8 mouse cellular contexts compared by ENCODE assay signal in genomic region chr4:155283001-155283503, GRCm38 (mm10). TPM values are rescaled to one million over a fixed set of nuclear protein-coding genes. Genes with fewer than 3 reads are reported as not detected.
A peak's percentile ranks its signal among the peaks of the same experiment; 100 is the strongest.
DNase-seq lines count a peak whose midpoint lies in the region; ATAC-seq and TF ChIP-seq lines count a peak whose summit lies in the region.

No protein-coding gene starts in this region.

- no peak for TF ChIP-seq CTCF in kidney, postnatal 0 days (IDR thresholded peaks at IDR 0.05; ENCODE audit: low read depth)

- peak; percentile 82 for DNase-seq in 3T3-L1 (ENCODE audit: low read depth, low spot score)
- peak; percentile 73 for DNase-seq in embryo, embryonic 10.5 days (ENCODE audit: low spot score)
- no peak for DNase-seq in heart, embryonic 10.5 days (ENCODE audit: low spot score)
- DNase-seq in kidney, postnatal 0 days (ENCODE audit: low spot score): peak; percentile 88
- no peak for DNase-seq in spleen, postnatal 10 days (ENCODE audit: low spot score in 2 of 2)
- DNase-seq in urinary bladder, adult 2 months (ENCODE audit: low spot score): no peak
- DNase-seq in left cerebral cortex, adult 11 months (ENCODE audit: low spot score): no peak

- WGBS in heart, embryonic 10.5 days: 47% methylated on average over 11 of the region's 11 CpGs
- 8% methylated on average over 11 of the region's 11 CpGs for WGBS in kidney, postnatal 0 days
- 24% methylated on average over 11 of the region's 11 CpGs for WGBS in neural tube, embryonic 15.5 days

- no peak; the same call in 1 of the 2 replicates for ATAC-seq in kidney, postnatal 0 days (replicated peaks; ENCODE audit: low FRiP score, low read depth)
- no peak for ATAC-seq in neural tube, embryonic 15.5 days (ENCODE audit: low FRiP score)

- H3K36me3 ChIP-seq in heart, embryonic 10.5 days: no peaks in the 10 kb centered on the region
- H3K36me3 ChIP-seq in kidney, postnatal 0 days (ENCODE audit: insufficient read depth, low read length): no peaks in the 10 kb centered on the region
- peaks cover 19% of the 10 kb centered on the region; the same call in 1 of the 2 replicates for H3K36me3 ChIP-seq in neural tube, embryonic 15.5 days

- H3K9ac ChIP-seq in kidney, postnatal 0 days (ENCODE audit: low read depth, low read length): 0 out of 2 replicates have a peak overlapping the region, but pooled peaks have one; percentile 24
- H3K9ac ChIP-seq in neural tube, embryonic 15.5 days (replicated peaks): no peak overlapping the region

- peaks cover 59% of the 10 kb centered on the region for H3K4me1 ChIP-seq in heart, embryonic 10.5 days
- peaks cover 34% of the 10 kb centered on the region for H3K4me1 ChIP-seq in kidney, postnatal 0 days (replicated peaks; ENCODE audit: insufficient read depth, low read length)
- H3K4me1 ChIP-seq in neural tube, embryonic 15.5 days: peaks cover 27% of the 10 kb centered on the region

- peak overlapping the region; percentile 5; the same call in 1 of the 2 replicates for H3K4me3 ChIP-seq in heart, embryonic 10.5 days
- H3K4me3 ChIP-seq in kidney, postnatal 0 days (replicated peaks; ENCODE audit: low read depth, low read length): no peak overlapping the region
- H3K4me3 ChIP-seq in neural tube, embryonic 15.5 days (replicated peaks): no peak overlapping the region

- peak overlapping the region; percentile 39 for H3K4me2 ChIP-seq in kidney, postnatal 0 days (ENCODE audit: low read length)
- H3K4me2 ChIP-seq in neural tube, embryonic 15.5 days: peak overlapping the region; percentile 22

- no peaks in the 10 kb centered on the region for H3K27me3 ChIP-seq in heart, embryonic 10.5 days (ENCODE audit: insufficient read depth, poor library complexity, severe bottlenecking)
- no peaks in the 10 kb centered on the region for H3K27me3 ChIP-seq in kidney, postnatal 0 days (ENCODE audit: insufficient read depth, low read length)
- H3K27me3 ChIP-seq in neural tube, embryonic 15.5 days (replicated peaks): no peaks in the 10 kb centered on the region

- H3K9me3 ChIP-seq in heart, embryonic 10.5 days: no peaks in the 10 kb centered on the region
- no peaks in the 10 kb centered on the region for H3K9me3 ChIP-seq in kidney, postnatal 0 days (replicated peaks; ENCODE audit: low read length)
- H3K9me3 ChIP-seq in neural tube, embryonic 15.5 days (replicated peaks): no peaks in the 10 kb centered on the region

- peak overlapping the region; percentile 49; the same call in 1 of the 2 replicates for H3K27ac ChIP-seq in heart, embryonic 10.5 days
- H3K27ac ChIP-seq in kidney, postnatal 0 days: peak overlapping the region; percentile 82
- peak overlapping the region; percentile 74 for H3K27ac ChIP-seq in neural tube, embryonic 15.5 days (replicated peaks)

RNA-seq across cellular contexts. Expression of gene Faap20, which starts 33.5 kb away (rescaled TPM):
- 77.0 and 87.4 TPM in 2 replicates for polyA plus RNA-seq in heart, embryonic 10.5 days (2016; fragmentation: Nextera tagmentation; extraction: Ambion mirVana)
- 77.2 and 80.0 TPM in 2 replicates for polyA plus RNA-seq in kidney, postnatal 0 days (2015; fragmentation: Nextera tagmentation; extraction: Ambion mirVana)
- polyA plus RNA-seq in neural tube, embryonic 15.5 days (2015; fragmentation: Nextera tagmentation; extraction: Ambion mirVana): 69.7 and 73.1 TPM in 2 replicates
- polyA plus RNA-seq in urinary bladder, adult 2 months (2012; rRNA removed): 47.5 and 51.8 TPM in 2 replicates

Comparison
In these comparisons a context has a peak if more than half of its experiments do, and no peak if none do; other contexts are left out.
1. DNase-seq: peak in 3T3-L1 (single experiment), embryo, embryonic 10.5 days (single experiment) and kidney, postnatal 0 days (single experiment); none in heart, embryonic 10.5 days (single experiment), spleen, postnatal 10 days (0 of 2), urinary bladder, adult 2 months (single experiment) and left cerebral cortex, adult 11 months (single experiment).
2. Peak in every context shown above with its lines, with median percentiles within 50 percentile points of each other: H3K27ac ChIP-seq.